Mouse (Mus musculus): ENCODE data around the gene Fgf2.

The Fgf2 gene

GRCm38 (mm10) chr3:37348221-37349165, at the start of gene Fgf2:
Gene Fgf2, plus strand, starts transcription at chr3:37348346.
- peak; percentile 23 to 62 for DNase-seq (ENCODE audit: low spot score in 2 of 2)

GRCm38 (mm10) chr3:37299470-37299869, 48.7 kb upstream of the Fgf2 start:
- DNase-seq (ENCODE audit: low spot score in 2 of 2) = no peak

- DNase-seq (ENCODE audit: low spot score in 2 of 2) = peak; percentile 13 to 36
Observed at GRCm38 (mm10) chr3:37302685-37303084, 45.5 kb upstream of the Fgf2 start.

- DNase-seq (ENCODE audit: low spot score in 2 of 2) = no peak
Observed at GRCm38 (mm10) chr3:37303392-37304139, 44.6 kb upstream of the Fgf2 start.

- DNase-seq (ENCODE audit: low spot score in 2 of 2) = no peak
Observed at GRCm38 (mm10) chr3:37311897-37312369, 36.2 kb upstream of the Fgf2 start.

- peak; percentile 94 for DNase-seq (ENCODE audit: low spot score in 2 of 2)
Observed at GRCm38 (mm10) chr3:37312370-37312941, 35.7 kb upstream of the Fgf2 start, which contains the start of the genes Bbs12 and Cetn4. Gene Bbs12, plus strand, starts transcription at chr3:37312554. Gene Cetn4, minus strand, starts transcription at chr3:37312708.

GRCm38 (mm10) chr3:37313371-37313770, 34.8 kb upstream of the Fgf2 start:
- no peak for DNase-seq (ENCODE audit: low spot score in 2 of 2)

GRCm38 (mm10) chr3:37316233-37316632, 31.9 kb upstream of the Fgf2 start:
- no peak for DNase-seq (ENCODE audit: low spot score in 2 of 2)

GRCm38 (mm10) chr3:37324310-37324709, 23.8 kb upstream of the Fgf2 start:
- no peak for DNase-seq (ENCODE audit: low spot score in 2 of 2)

- DNase-seq (ENCODE audit: low spot score in 2 of 2) = no peak
Observed at GRCm38 (mm10) chr3:37325317-37326112, 22.6 kb upstream of the Fgf2 start.

GRCm38 (mm10) chr3:37326627-37327026, 21.5 kb upstream of the Fgf2 start:
- no peak for DNase-seq (ENCODE audit: low spot score in 2 of 2)

GRCm38 (mm10) chr3:37328489-37328888, 19.7 kb upstream of the Fgf2 start:
- no peak for DNase-seq (ENCODE audit: low spot score in 2 of 2)

GRCm38 (mm10) chr3:37329963-37330362, 18.2 kb upstream of the Fgf2 start:
- no peak for DNase-seq (ENCODE audit: low spot score in 2 of 2)

- DNase-seq (ENCODE audit: low spot score in 2 of 2) = no peak
Observed at GRCm38 (mm10) chr3:37331999-37332449, 16.1 kb upstream of the Fgf2 start.

GRCm38 (mm10) chr3:37334053-37334452, 14.1 kb upstream of the Fgf2 start:
- DNase-seq (ENCODE audit: low spot score in 2 of 2) = no peak

GRCm38 (mm10) chr3:37341110-37341509, 7.0 kb upstream of the Fgf2 start:
- no peak for DNase-seq (ENCODE audit: low spot score in 2 of 2)

GRCm38 (mm10) chr3:37342811-37343210, 5.3 kb upstream of the Fgf2 start:
- DNase-seq (ENCODE audit: low spot score in 2 of 2) = no peak

GRCm38 (mm10) chr3:37347671-37348070, 475 bp upstream of the Fgf2 start:
- DNase-seq (ENCODE audit: low spot score in 2 of 2) = no peak

- DNase-seq (ENCODE audit: low spot score in 2 of 2) = no peak
Observed at GRCm38 (mm10) chr3:37349166-37349548, 1.0 kb downstream of the Fgf2 start.

GRCm38 (mm10) chr3:37350386-37350785, 2.2 kb downstream of the Fgf2 start:
- no peak for DNase-seq (ENCODE audit: low spot score in 2 of 2)

GRCm38 (mm10) chr3:37353951-37354481, 5.9 kb downstream of the Fgf2 start:
- DNase-seq (ENCODE audit: low spot score in 2 of 2) = no peak

Data from urinary bladder, postnatal 36 days (tissue).